Mouse (Mus musculus): ENCODE data around the gene Amigo1.
"Not testable (repeated sequence)": the region's sequence is repeated elsewhere in the genome, so short reads cannot be mapped to it uniquely, and the experiment has no call there.

Amigo1 gene

DNA sequence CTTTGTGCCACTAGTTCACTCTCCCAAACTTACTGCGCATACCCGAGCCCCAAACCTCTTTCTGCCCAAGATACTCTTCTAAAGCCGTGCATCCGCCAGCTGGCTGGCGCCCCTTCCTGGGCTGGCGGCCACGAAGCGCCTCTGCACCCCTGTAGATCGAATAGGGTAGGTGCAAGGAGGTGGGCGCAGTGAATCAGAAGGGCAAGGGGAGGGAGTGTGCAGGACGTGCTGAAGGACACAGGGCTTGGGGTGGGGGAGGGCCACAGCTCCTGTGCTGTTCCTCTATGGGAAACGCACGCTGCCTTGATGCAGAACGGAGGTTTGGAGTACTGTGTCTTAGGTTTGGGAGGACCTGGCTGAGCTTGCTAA is 24.6 kb downstream of the Amigo1 start, which contains the start of gene Atxn7l2:
Atxn7l2 (minus strand) TSS at position 164 of the 369 bp plus-strand sequence.
- DNase-seq: no peak

DNA sequence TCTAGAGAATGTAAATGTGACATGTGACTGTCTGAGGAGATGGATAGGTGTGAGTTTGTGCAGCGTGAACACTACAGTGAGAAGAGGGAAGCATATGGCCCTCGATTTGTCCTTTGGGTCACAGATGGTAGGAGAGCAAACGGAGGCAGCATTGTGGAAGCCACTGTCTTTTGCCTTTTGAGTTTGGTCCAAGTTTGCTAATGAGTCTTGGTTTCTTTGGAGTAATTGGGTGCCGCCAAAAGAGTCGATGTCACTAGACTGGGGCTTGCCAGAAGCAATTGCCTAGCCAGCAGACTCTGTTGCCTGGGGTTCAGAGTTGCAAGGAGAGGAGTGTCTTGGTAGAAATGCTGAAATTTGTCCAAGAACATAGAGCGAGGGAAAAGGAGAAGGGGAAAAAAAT is 25.7 kb downstream of the Amigo1 start:
- DNase-seq: no peak

DNA sequence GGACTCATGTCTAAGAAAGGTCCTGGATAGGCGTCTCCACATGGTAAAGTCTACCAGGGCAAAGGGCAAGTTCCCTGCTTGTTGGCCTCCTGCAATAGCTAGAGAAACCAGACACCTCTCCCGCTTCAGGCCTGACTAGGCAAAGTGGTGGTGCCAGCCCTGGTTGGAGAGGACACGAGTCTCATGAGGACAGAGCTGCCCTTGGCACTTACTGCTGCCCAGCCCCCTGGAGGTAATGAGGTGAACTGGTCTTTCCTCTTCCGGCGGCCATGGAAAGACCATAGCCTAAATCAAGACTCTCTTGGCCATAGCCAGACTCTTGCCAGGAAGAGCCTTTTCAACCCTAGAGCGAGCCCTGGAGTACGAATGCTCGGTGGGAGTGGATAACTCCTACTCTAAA is 26.3 kb downstream of the Amigo1 start:
- no peak for DNase-seq

DNA sequence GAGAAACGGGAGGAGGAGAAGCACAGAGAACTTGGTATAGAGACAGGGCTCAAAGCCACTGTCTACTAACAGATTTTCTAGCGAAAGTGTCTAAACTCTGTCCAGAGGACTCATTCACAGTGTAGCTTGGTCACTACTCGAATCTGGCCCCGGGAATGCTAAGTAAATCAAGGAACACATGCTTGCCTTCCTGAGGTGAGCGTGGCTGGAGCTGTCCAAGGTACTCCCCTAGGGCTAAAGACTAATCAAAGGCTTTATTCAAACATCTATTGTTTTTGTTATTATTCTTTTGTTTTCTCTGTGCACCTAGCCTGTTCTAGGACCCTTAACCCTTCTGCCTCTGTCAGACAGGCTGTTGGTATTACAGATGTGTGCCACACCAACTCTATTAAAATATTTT is 28.6 kb downstream of the Amigo1 start:
- DNase-seq: peak; percentile 38

DNA sequence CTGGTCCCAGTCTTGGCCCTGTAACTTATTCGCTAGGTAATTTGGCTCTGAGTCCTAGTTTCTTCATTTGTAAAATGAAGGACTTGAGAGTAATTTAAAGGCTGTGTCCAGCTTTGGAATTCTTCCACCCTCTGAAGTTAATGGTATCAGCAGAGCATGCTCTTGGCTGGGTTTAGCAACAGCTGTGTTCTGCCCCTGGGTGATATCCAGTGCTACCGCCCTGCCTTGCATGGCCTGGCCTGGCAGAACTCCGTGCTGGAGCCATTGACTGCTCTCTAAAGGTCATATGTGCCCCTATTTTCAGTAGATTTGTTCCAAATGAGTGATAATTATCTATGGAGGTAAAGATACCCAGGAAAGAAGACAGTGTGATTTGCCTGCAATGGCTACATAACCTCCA is 34.5 kb downstream of the Amigo1 start:
- DNase-seq: no peak

DNA sequence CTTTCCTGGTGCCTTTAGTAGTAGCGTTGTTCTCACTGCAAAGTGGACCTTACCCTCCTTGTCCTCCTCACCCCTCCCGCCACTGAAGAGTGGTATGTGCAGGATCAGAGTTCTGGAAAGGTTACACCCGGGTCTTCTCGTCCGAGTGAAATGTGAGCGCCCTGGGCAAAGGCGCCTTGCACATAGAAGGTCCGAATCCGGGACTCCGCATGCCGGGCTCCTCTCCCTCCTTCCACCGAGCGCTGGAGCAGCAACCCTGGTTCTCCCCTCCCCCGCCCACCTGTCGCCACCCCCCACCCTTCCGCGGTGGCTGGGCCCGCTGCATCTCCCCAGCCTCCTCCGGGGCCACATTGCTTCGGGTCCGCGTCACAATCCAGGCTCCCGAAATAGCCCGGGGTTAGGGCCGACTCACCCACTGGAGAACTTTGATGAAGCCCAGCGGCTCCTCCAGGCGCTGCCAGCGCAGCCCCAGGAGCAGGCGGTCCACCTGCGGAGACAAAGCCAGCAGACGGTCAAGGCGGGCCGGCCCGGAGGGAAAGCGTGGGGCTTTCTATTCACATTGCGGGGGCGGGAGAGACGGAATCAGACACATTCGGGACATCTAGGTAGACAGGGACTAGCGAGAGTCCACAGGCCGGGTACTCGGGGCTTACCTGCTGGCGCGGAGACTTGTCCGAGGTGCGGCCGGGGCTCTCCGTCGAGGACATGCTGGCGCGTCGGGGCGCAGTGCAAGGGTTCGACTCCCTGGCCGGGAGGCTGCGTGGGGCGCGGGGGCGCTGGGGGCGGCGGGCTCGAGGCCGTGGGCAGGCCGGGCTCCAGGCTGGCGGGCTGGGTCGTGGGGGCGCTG is 39.8 kb downstream of the Amigo1 start:
- DNase-seq: no peak

DNA sequence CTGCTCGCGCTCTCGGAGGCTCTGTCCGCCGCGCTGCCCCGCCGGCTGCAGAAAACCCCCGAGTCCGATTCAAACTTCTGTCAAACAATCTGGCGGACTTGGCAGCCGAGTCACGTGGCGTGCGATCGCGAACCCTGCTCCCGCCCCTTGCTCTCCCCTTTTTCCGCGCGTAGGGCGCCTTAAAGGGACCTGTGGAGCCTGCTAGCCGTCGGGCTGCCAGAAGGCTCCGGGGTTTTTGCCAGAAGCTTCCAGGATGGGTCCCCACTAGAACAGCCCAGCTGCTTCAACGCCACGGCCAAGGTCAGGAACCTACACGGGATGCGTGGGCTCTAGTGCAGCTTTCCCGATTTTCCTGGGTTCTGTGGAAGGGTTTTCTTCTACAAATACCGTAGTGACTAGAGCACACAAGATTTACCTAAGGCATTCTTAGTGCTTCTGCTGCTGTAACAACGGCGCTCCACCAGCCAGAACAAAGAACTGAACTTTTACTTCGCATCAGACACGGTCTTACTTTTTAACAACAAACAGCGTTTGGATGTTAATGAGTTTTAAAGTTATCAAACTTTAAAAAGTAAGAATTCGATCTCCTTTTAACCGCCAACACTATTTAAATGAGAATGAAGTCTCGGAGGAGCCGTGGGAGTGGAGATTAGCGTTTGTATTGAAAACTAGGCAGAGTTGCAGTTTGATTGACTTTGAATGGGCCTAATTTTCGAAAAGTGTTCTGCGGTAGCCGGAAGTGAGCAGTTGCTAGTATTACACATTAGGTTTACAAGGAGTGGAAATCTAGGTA is 40.6 kb downstream of the Amigo1 start, which contains the start of gene Sypl2:
Sypl2 (minus strand) TSS at position 91 of the 793 bp plus-strand sequence.
- DNase-seq: peak; percentile 58

DNA sequence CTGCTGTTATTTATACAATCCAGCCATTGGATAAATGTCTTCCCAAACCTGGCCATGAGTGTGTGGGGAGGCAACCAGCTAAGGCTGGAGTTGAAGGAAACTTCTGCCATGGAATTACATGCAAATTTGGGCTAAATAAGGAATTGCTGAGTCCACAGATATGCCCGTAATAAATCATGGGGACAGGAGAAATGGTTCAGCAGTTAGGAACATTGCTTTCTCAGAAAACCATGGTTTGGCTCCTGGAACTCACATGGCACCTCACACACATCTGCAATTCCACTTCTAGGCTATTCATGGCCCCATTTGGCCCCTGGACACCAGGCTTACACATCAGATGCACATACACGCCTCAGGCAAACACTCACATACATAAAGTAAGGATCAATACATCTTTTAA is 41.4 kb downstream of the Amigo1 start:
- no peak for DNase-seq

DNA sequence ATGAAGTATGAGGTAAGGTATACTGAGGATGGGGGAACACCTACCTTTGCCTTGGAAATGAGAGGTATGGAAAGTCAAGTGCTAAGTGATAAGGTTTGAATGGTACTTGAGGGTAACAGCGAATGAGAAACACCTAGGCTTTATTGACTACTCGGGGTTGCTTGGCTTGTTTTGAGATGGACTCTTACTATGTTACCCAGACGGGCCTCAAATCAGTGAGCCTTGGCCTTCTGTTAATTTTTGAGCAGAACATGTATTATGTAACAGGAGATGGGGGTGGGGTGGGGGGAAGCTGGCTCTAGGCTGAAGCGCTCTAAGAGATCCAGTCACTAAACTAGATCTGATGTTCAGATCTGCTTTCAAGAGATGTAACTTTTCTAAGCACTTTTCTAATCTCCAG is 45.5 kb downstream of the Amigo1 start:
- no peak for DNase-seq

DNA sequence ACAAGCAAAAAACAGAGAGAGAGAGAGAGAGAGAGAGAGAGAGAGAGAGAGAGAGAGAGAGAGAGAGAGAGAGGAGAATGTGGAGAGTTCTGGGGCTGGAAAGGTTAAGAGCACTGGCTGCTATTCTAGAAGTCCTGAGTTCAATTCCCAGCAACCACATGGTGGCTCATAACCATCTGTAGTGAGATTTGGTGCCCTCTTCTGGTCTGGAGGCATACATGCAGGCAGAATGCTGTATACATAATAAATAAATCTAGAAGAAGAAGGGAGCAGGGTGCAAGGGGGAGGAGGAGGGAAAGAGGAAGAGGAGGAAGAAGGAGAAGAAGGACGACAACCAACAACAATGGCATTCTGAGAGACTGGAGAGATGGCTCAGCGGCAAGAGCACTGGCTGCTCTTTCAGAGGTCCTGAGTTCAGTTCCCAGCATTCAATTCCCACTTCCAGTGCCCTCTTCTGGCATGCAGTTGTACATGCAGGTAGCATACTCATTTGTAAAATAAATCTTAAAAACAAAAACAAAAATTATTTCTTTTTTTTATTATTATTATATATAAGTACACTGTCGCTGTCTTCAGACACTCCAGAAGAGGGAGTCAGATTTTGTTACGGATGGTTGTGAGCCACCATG is 51.5 kb downstream of the Amigo1 start:
- DNase-seq: not testable (repeated sequence)

DNA sequence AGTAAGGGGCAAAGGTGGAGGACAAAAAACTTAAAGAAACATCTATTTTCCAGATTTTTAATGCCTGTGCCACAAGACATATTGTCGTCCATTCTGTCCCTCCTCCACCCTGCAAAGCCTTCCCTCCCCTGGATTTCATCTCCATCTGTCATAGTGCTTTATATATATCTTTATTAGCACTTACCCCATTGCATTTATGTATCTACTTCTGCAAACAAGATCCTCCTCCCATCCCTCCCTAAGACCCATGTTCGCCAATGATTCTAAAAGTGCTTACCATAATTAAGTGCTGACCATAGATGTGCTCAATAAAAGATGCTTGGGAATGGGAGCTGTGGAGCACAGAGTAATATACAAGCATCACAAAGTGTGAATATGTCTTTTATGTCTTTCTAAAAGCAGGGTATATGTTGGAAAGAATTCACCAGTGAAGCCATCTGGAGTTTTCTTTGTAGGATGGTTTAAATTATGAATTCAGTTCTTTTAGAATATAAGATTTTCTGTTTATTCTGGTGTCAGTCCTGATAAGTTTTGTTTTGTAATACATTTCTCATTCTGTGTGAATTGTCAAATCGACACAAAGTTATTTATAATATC is 55.2 kb downstream of the Amigo1 start:
- DNase-seq: no peak

All from lung, postnatal 10 days (tissue).